ENCODE assay signal across 12 mouse cellular contexts in genomic region chr11:74443147-74443923, GRCm38 (mm10).
"Had no signal": no experiment of that assay in that cellular context is flagged by ENCODE, and none has a peak within 500 bp of the region (broad histone marks: within the 10 kb centered on the region; RNA-seq: fewer than 3 reads in every experiment).

No protein-coding gene starts in this region.

- ATAC-seq: midbrain, embryonic 13.5 days had no signal

- H3K27me3 ChIP-seq: limb, embryonic 13.5 days; midbrain, embryonic 13.5 days; neural tube, embryonic 13.5 days had no signal

- H3K4me3 ChIP-seq: limb, embryonic 13.5 days; midbrain, embryonic 13.5 days; neural tube, embryonic 13.5 days had no signal

- H3K36me3 ChIP-seq: limb, embryonic 13.5 days; midbrain, embryonic 13.5 days; neural tube, embryonic 13.5 days had no signal

- DNase-seq: kidney, adult 18-20 months; kidney, postnatal 10 days; left cerebral cortex, postnatal 4 days; lung, adult 18-20 months; retina, postnatal 1 day; right cerebral cortex, postnatal 4 days; thymus, adult 18-20 months; thymus, postnatal 36 days had no signal

- H3K9me3 ChIP-seq: neural tube, embryonic 13.5 days had no signal

- H3K27ac ChIP-seq: limb, embryonic 13.5 days; liver, embryonic 14.5 days; midbrain, embryonic 13.5 days; neural tube, embryonic 13.5 days had no signal

- H3K9ac ChIP-seq: limb, embryonic 13.5 days; liver, embryonic 14.5 days; midbrain, embryonic 13.5 days; neural tube, embryonic 13.5 days had no signal

- H3K4me1 ChIP-seq: midbrain, embryonic 13.5 days; neural tube, embryonic 13.5 days had no signal

- H3K4me2 ChIP-seq: limb, embryonic 13.5 days; midbrain, embryonic 13.5 days; neural tube, embryonic 13.5 days had no signal
